Mouse (Mus musculus) testis, adult 2 months (tissue): Measurements from ENCODE around the gene Ccl28.
"Not testable (repeated sequence)": the region's sequence is repeated elsewhere in the genome, so short reads cannot be mapped to it uniquely, and the experiment has no call there.

Experiments
- CTCF ChIP-seq: fragments of 200-500 bp; IDR thresholded peaks from 2 replicates; pipeline ENCODE4 v1.5.1; 2012; ENCODE audit warnings: low read depth, mild to moderate bottlenecking, inconsistent platforms, low read length, moderate library complexity; ENCODE audit not compliant: control insufficient read depth, insufficient read depth, insufficient replicate concordance
- POLR2A ChIP-seq: fragments of 200-500 bp; IDR thresholded peaks from 2 replicates; pipeline ENCODE4 v1.6.1; 2012; ENCODE audit warnings: low read depth, mild to moderate bottlenecking, inconsistent platforms, low read length, moderate library complexity; ENCODE audit not compliant: control insufficient read depth

GRCm38 (mm10) chr13:119599498-119599897 is 24.1 kb upstream of the Ccl28 start:
- TF ChIP-seq POLR2A, CTCF: not testable (repeated sequence)
